Mouse (Mus musculus): ENCODE measurements at regions not wholly inside any gene's neighbourhood (a gene's known extent, or its start where the extent isn't known, plus 50 kb on each side); places are given as distances from the start of the nearest gene placed in this dataset.

DNA sequence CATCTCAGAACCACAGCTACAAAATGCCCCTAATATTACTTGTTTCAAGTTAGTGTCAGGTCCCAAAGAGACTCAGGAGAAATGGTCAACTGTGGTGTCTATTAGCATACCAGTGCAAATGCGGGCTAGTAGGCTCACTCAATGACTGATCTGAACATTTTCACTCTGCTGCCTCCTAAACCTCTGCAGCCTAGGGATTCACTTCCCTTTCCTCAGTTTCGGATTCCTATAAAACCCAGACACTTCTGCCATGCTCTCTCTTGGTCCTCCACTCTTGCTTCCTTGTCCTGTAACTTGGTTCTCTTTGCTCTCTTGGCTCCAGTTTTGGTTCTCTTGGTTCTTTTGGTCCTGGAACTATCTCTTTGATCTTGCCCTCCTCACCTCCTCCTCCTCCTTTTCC is 206.3 kb upstream of the Spef2 start:
- DNase-seq (ENCODE audit: low read depth, low spot score) = no peak

DNA sequence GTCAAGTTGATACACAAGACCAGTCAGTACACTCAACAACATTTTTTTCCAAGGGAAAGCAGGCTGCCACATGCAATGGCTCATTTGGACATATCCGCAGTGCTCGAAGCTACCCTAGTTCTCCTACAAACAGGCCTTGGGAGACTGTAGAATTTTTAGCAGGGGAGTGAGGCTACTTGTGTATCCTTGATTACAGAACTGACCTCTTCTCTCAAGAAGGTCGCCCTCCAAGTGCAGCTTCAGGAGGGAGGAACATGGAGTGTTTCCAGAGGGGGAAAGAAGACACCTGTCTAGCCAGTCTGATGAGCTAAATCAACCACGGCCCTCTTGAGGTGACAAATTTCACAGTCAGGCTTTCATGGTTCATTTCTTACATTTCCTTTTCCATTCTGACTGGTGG is 202.0 kb upstream of the Prlr start:
- no peak for DNase-seq (ENCODE audit: low read depth, low spot score)

DNA sequence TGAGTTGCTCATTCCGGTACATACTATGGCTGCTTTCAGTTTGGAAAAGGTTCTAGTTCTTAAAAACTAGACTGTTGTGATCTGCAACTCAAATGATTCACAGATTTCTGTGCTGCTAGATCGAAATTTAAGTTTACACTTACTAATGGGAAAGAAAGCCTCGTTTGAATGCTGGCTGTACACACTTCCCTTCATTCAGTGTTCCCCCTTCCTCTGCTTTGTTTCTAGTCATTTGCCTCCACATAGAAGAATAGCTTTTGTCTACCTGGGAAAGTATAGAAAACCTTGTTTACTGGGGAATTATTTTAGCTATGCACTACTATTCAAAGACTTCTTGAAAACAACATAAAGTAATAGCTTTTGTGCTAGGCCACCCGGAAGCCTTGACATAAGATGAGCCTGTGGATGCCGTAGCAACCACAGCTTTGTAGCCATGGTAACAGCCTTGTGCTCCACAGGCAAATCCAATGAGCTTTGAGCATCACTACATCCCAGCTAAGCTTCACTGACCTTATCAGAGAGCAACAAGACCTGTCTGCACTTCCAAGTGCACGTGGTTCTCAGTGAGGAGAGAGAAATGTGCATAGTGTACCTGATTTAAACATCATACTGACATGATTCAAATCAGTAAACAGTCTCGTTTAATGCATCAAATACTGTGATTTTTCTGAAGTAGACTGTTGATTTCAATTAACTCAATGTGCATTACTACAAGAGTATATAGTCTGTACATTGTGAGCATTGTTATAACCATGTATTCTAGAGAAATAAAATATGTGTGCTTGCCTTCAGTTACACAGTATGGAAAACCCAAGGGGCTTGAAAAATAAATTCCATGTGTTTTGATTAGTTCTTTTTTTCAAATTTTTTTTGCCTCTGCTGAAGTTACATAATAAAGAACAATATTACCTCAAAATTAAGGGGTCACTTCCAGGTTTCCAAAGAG is 165.5 kb upstream of the Prlr start:
- no peak for DNase-seq (ENCODE audit: low read depth, low spot score)

DNA sequence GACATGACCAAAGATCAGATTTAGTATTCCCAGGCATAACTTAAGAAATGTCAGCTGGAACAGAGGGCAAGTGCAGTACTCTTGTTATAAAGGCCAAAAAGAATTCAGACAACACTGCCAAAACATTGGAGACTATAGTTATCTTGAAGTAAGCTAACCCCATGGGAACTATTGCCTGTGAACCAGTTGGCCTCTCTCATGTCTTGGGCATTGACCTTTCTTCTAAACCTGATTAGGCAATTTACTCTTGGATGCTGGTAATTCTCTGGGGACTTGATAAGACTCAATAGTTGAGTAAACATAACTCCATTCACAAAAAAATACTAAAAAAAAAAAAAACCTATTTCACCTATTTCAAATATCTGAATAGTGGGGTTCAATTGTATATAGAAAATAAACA is 159.8 kb upstream of the Prlr start:
- no peak for DNase-seq (ENCODE audit: low read depth, low spot score)

DNA sequence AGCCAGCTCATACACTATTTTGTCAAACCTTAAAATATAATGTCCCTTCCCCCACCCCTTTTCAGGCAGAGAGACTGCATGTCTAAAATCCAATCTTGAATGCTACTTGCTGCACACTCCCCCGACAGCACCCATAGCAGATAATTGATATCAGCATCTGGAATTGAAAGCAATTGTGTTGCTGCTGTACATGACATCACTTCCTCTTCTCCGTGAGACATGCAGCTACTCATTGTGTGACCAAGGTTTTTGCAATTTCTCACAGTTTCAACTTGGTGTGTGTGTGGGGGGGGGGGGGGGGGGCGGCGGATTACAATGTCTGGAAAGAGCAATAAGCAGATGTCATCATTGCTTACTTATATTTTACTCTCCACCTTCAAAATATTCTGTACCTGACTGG is 147.1 kb upstream of the Prlr start:
- DNase-seq (ENCODE audit: low read depth, low spot score) = no peak

DNA sequence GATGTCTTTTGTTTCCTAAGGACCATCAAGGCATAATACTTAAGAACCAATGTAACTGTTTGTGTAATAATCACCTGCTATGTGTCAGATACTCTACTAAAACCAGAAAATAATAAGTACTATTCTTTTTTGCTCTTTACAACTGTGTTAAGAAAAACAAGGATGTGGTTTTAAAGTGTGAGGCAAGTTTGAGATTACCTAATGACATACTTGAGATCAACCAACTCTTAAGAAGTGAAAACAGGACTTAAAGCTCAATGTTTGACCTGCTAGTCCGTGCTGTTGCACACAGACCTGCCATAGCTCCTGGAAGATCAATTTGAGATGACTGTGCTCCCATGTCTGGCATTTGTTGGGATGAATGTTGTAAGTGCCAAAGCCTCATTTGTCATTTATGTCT is 141.5 kb upstream of the Prlr start:
- no peak for DNase-seq (ENCODE audit: low read depth, low spot score)

DNA sequence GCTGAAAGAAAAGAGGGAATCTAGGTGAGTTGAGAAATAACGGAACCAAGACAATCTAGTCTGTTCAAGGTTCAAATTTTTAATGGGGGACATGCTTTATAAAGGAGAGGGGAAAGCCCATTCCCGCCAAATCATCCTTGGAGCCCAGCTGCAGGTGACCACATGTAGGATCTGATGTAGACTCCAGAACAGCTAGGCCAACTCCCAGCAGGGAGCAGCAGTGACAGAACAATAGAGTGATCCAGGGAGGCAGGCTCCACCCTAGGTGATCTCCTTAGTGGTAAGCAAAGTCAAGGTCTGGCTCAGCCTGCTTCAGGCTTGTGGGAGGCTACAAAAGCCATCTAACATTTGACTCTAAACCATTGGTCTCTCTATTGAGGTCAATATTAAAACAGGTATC is 140.5 kb upstream of the Prlr start:
- DNase-seq (ENCODE audit: low read depth, low spot score) = peak; percentile 60

DNA sequence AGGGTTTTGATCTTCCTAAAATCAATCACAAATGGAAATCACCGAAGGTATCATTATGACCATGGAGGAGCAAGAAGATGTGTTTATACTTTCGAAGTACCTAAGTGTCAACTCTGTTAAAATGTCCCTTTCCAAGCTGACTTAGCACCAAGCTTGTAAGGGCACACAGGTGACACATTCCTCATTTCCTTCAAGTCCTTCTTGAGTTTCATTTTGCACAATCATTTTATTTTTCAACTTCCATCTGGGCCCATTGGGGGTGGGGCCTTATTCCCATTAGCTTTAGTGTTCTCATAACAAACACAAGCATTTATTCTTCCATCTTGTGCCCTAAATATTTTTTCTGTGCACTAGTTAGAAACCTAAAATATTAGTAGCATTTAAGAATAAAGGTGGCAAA is 103.5 kb upstream of the Prlr start:
- DNase-seq (ENCODE audit: low read depth, low spot score) = no peak

DNA sequence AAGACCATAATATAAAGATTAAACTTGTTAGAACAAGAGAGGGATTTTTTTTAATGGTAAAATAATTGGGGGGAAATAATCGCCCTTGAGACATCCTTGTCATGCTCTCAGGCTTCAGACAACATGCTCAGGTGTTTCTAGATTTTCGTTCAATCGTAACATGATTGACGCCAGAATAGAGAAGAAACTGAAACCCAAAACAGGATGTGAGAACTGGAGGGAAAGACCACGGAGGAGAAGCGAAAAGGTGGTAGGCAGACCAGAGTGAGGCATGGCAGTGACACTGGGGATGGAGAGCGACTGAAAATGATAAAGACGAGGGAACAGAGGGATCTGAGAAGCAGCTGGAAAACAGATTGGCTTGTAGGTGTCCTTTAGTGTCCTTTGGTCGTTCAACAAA is 102.1 kb upstream of the Prlr start:
- DNase-seq (ENCODE audit: low read depth, low spot score) = no peak

DNA sequence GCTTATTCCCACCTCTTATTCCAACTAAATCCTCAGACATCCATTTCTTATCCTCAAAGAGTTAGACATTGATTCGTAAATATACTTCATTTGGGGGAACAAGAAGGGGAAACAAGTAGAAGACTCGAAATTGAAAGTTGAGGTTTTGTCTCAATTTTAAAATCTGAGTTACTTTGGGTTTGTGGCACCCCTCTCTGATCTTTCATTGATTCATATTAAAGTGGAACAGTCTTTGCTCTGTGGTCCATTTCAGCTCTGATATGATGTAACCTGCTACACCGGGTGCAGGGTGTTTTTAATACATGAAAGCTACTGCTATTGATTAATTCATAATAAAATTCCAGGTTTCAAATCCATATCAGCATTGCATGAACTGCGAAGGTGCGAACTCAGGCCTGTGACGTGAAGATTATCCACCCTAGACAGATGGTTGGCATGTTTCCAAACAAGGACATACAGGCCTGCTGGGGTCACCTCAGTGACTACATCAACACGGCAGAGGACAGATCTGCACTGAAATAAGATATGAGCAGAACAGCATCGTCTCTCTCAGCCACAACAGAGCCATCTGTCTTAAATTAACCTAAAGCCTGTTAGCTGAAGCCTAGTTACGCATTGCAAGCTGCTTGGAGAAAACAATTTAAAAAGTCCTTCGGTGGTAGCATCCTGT is 101.5 kb upstream of the Prlr start:
- DNase-seq (ENCODE audit: low read depth, low spot score) = no peak

DNA sequence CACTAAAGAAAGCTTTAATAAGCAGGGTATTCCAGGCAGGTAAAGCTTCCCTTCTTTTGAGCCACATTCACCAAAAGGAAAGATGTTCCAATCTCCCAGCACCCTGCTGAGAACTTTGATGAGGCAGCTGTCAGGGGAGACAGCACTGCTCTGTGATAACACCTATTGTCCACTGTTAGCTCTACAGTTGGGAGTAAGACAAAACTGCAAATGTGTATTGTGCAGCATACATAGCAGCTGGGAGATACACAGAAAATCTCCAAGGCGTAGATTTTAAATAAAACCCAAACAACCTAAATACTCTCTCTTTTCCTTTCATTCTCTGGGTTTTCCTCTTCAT is 101.0 kb upstream of the Prlr start:
- peak; percentile 12 for DNase-seq (ENCODE audit: low read depth, low spot score)

DNA sequence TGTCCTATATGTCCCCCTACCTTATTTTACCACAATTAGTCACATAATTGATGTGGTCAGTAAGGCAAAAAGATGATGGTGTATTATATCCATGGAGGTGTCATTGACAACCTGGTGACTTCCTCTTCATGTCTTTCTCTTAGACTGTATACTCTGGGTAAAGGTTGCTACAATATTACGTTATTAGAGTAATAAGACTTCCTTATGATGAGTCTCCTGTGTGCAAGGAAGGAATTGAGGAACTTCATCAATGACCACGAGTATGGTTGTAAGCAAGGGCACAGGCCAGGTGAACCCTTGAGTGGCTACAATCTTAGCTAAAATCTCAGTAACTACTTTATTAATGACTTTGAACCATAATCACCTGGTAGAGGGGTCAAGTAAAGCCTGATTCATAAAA is 98.6 kb upstream of the Prlr start:
- no peak for DNase-seq (ENCODE audit: low read depth, low spot score)

DNA sequence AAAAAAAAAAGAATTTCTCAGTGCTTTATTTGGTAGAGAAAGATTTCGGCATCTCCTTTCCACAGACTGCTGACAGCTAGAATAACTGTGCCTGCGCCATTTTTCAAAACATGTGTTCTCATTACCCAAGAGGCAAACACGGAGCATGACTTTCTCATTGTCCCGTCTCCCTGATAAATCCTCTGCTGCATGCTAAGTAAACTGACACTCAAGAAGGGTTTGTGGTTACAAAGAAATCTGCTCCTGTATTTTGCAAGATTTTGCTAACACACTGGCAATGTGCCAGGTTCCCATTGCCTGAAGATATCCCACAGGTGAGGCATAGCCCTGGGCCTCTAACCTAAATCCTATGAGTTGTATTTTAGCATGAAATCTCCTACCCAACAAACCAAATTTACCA is 97.5 kb upstream of the Prlr start:
- no peak for DNase-seq (ENCODE audit: low read depth, low spot score)

DNA sequence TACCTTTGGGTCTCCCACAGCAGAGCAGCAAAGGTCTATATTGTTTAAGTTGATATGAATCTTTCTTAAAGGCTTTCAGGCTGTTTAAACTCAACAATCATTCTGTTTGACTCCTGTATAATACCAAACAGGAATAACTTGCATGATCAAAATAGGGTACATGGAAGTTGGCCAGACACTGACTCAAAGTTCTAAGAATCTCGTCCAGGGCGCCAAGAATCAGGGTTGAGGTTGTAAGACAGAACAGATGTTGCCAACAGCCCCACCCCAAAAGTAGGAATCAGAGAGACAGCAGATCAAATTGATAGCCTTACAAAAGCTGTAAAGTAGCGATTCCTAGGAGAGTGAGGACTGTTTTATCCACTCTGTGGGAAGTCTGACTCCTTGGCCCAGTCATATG is 88.3 kb upstream of the Prlr start:
- no peak for DNase-seq (ENCODE audit: low read depth, low spot score)

DNA sequence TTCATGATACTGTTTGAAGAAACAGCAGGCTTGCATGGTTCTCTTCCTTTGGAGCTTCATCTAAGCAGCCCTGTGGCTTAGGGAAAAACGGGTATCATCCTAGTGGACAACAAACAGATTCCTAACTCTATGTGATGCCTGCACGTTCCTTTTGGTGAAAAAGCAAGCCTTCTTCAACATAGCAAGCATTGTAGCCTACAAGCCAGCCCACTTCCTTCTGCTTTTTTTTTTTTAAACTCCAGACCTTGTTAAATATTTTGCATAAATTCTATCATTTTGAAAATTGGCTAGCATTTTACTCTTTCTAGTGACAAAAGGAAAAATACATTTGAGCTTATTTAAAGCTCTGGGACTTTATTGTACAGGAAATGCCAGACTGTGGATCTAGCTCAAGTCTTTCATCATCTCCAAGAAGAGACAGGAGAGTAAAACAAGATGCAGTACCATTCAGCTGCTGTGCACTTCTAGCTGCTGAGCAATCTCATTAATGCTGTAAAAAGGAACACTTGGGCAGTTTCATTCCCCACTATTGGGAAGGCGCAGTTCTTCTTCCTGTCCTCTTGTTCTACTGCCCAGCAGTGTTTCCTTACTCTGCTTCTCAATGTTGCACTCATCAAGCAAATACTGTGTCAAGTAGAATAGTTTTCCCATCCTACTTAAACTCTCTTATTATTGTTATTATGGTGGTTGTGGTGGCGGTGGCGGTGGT is 86.5 kb upstream of the Prlr start:
- DNase-seq (ENCODE audit: low read depth, low spot score) = no peak

DNA sequence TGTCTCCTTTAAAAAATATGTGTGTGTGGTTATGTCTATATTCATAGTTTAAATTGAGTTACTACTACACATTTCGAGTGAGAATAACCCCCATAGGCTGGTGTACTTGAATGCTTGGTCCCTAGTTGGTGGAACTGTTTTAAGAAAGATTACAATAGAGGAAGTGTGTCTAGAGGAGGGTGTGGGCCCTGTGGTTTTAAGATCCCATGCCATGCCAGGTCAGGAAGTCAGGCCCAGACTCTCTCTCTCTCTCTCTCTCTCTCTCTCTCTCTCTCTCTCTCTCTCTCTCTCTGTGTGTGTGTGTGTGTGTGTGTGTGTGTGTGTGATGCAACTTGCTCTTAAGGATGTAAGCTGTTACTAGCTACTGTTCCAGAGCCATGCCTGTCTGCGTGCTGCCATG is 73.7 kb upstream of the Prlr start:
- no peak for DNase-seq (ENCODE audit: low read depth, low spot score)

DNA sequence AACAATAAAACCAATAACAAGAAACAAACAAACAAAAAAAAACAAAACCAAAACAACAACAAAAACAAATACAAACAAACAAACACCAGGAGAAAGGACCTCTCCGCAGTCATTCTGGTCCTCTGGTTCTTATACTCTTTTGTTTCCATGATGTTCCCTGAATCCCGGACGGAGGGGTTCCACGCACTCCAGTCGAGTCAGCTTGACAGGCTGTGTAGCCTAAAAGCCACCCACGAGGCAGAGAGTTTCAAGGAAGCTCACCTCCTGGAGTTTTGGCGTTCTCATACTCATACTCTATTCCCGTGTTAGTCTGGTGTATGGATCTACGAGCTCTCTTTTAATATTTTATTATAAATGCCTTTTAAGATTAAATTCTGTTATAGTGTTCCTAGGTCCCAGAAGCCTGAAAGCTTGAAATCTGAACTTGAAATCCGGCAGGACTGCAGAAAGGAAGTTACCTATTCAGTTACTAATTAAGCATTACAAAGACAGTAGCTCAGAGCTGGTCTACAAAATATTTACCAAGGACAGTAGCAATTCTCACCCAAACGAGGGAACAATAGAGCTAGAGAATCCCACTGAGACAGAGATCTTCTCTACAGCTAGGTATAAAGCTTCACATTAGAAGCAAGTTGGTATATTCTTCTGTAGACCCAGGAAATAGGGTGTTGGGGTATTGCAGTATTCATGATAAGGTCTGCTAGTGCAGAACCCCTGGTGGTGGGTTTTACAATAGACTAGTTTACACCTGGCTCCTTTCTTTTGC is 71.6 kb upstream of the Prlr start:
- DNase-seq (ENCODE audit: low read depth, low spot score) = peak; percentile 83

DNA sequence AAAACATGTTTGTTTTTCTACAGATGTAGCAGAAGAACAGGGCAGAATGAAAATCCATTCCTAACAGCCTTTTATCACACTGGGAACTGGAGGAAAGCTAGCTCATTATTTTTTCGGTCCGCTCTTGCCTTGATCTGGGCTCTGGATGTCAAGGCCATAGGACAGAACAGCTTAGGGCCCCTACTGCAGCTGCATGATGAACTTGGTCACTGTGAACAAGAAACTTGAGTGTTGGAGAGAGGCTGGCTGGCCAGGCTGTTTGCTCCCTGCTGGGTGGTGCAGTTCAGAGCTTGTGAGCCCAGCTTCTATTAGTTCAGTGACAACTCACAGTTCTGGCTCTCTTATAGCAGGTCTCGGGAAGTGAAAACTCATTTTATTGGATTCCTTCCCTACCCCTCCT is 70.2 kb upstream of the Prlr start:
- DNase-seq (ENCODE audit: low read depth, low spot score) = peak; percentile 6
